Mouse (Mus musculus) neural tube, embryonic 13.5 days (tissue): ENCODE data around the gene Tspoap1. TPM values are rescaled to one million over a fixed set of nuclear protein-coding genes. Genes with fewer than 3 reads are reported as not detected.

Source experiments
- ATAC-seq: fragments of 200-750 bp; cut with Nextera tagmentation; 2 replicates; pipeline ENCODE4 v1.8.0; 2017; ENCODE audit warnings: low read depth, mild to moderate bottlenecking, moderate TSS enrichment, moderate library complexity
- H3K27ac ChIP-seq: fragments of 300-500 bp; sonication (generic); replicated peaks from 2 replicates; pipeline ENCODE4 v1.5.1; 2015; ENCODE audit warnings: moderate library complexity, mild to moderate bottlenecking, inconsistent platforms
- H3K27me3 ChIP-seq: fragments of 300-500 bp; sonication (generic); 2 replicates; pipeline ENCODE4 v1.6.1; 2015; ENCODE audit warnings: mild to moderate bottlenecking, inconsistent platforms
- H3K36me3 ChIP-seq: fragments of 300-500 bp; sonication (generic); 2 replicates; pipeline ENCODE4 v1.6.1; 2015; ENCODE audit warnings: mild to moderate bottlenecking, inconsistent platforms
- H3K4me1 ChIP-seq: fragments of 300-500 bp; sonication (generic); replicated peaks from 2 replicates; pipeline ENCODE4 v1.6.1; 2015; ENCODE audit warnings: inconsistent platforms
- H3K4me2 ChIP-seq: fragments of 300-500 bp; sonication (generic); 2 replicates; pipeline ENCODE4 v1.6.1; 2015; ENCODE audit warnings: inconsistent platforms, mild to moderate bottlenecking, moderate library complexity
- H3K4me3 ChIP-seq: fragments of 300-500 bp; sonication (generic); 2 replicates; pipeline ENCODE4 v1.5.1; 2015; ENCODE audit warnings: mild to moderate bottlenecking, inconsistent platforms
- H3K9ac ChIP-seq: fragments of 300-500 bp; sonication (generic); 2 replicates; pipeline ENCODE4 v1.6.1; 2015; ENCODE audit warnings: moderate library complexity, mild to moderate bottlenecking, inconsistent platforms
- H3K9me3 ChIP-seq: fragments of 300-500 bp; sonication (generic); 2 replicates; pipeline ENCODE4 v1.6.1; 2016; ENCODE audit warnings: inconsistent platforms
- WGBS: fragments of 180-500 bp; shearing (Covaris S2); methylation state at CpG from one replicate; pipeline ENCODE4 v1.1.7; 2015; 5-methylcytosine and 5-hydroxymethylcytosine counted together
- polyA plus RNA-seq: library from polyadenylated mRNA; unstranded; fragments of >200 nt; fragmentation: Nextera tagmentation; extraction: Ambion mirVana; gene quantifications from 2 replicates; pipeline ENCODE4 v1.2.1, GENCODE M21; 2015

The Tspoap1 gene
- polyA plus RNA-seq, 1 experiment from 2014 or later, result 27.0 TPM

GRCm38 (mm10) chr11:87755360-87756017 is 4.9 kb upstream of the Tspoap1 start:
- H3K4me1 ChIP-seq, result peaks cover 9% of the 10 kb centered on the region
- H3K9me3 ChIP-seq, result no peaks in the 10 kb centered on the region
- H3K4me3 ChIP-seq, result no peak overlapping the region
- H3K27me3 ChIP-seq, result no peaks in the 10 kb centered on the region; the same call in 1 of the 2 replicates
- no peak overlapping the region for H3K27ac ChIP-seq
- ATAC-seq, result no peak
- 75% methylated on average over 17 of the region's 17 CpGs for whole genome bisulfite sequencing
- H3K9ac ChIP-seq, result no peak overlapping the region
- no peaks in the 10 kb centered on the region for H3K36me3 ChIP-seq
- H3K4me2 ChIP-seq, result no peak overlapping the region

- no peak overlapping the region for H3K9ac ChIP-seq
- H3K36me3 ChIP-seq, result no peaks in the 10 kb centered on the region
- H3K9me3 ChIP-seq, result no peaks in the 10 kb centered on the region
- peaks cover 17% of the 10 kb centered on the region for H3K4me1 ChIP-seq
- no peak for ATAC-seq
- no peak overlapping the region for H3K27ac ChIP-seq
- peaks cover 2% of the 10 kb centered on the region for H3K27me3 ChIP-seq
- H3K4me2 ChIP-seq, result no peak overlapping the region
- WGBS, result 88% methylated on average over 15 of the region's 15 CpGs
- no peak overlapping the region for H3K4me3 ChIP-seq
Measured at GRCm38 (mm10) chr11:87756251-87756820, 4.0 kb upstream of the Tspoap1 start.

- ATAC-seq, result no peak
- no peak overlapping the region for H3K9ac ChIP-seq
- no peaks in the 10 kb centered on the region for H3K36me3 ChIP-seq
- 88% methylated on average over 25 of the region's 25 CpGs for WGBS
- H3K9me3 ChIP-seq, result no peaks in the 10 kb centered on the region
- H3K27me3 ChIP-seq, result peaks cover 12% of the 10 kb centered on the region
- no peak overlapping the region for H3K27ac ChIP-seq
- no peak overlapping the region for H3K4me3 ChIP-seq
- peaks cover 26% of the 10 kb centered on the region for H3K4me1 ChIP-seq
- H3K4me2 ChIP-seq, result no peak overlapping the region
Measured at GRCm38 (mm10) chr11:87757001-87757954, 3.1 kb upstream of the Tspoap1 start.

- WGBS, result 82% methylated on average over 7 of the region's 7 CpGs
- Histone ChIP-seq H3K4me3 (no peak overlapping the region), H3K36me3 (no peaks in the 10 kb centered on the region), H3K27ac (no peak overlapping the region), H3K9ac (no peak overlapping the region), H3K27me3 (peaks cover 22% of the 10 kb centered on the region), H3K4me2 (no peak overlapping the region), H3K9me3 (no peaks in the 10 kb centered on the region), H3K4me1 (peaks cover 37% of the 10 kb centered on the region)
- ATAC-seq, result no peak
Measured at GRCm38 (mm10) chr11:87758161-87758911, 2.0 kb upstream of the Tspoap1 start.

- Histone ChIP-seq H3K27ac (no peak overlapping the region), H3K4me3 (no peak overlapping the region), H3K36me3 (no peaks in the 10 kb centered on the region), H3K27me3 (peaks cover 26% of the 10 kb centered on the region), H3K9me3 (no peaks in the 10 kb centered on the region), H3K4me1 (peaks cover 44% of the 10 kb centered on the region), H3K9ac (no peak overlapping the region), H3K4me2 (no peak overlapping the region)
- WGBS, result 71% methylated on average over 4 of the region's 4 CpGs
- ATAC-seq, result no peak
Measured at GRCm38 (mm10) chr11:87758957-87759608, 1.3 kb upstream of the Tspoap1 start.

GRCm38 (mm10) chr11:87759609-87760005 is 734 bp upstream of the Tspoap1 start:
- no peak for ATAC-seq
- Histone ChIP-seq H3K9me3 (no peaks in the 10 kb centered on the region), H3K27ac (peak overlapping the region; percentile 88), H3K9ac (peak overlapping the region; percentile 85; the same call in 1 of the 2 replicates), H3K4me2 (peak overlapping the region; percentile 96), H3K4me3 (no peak overlapping the region), H3K4me1 (peaks cover 49% of the 10 kb centered on the region), H3K27me3 (peaks cover 28% of the 10 kb centered on the region), H3K36me3 (no peaks in the 10 kb centered on the region)
- 12% methylated on average over 3 of the region's 3 CpGs for WGBS

- Histone ChIP-seq H3K4me1 (peaks cover 59% of the 10 kb centered on the region), H3K4me3 (peak overlapping the region; percentile 68), H3K36me3 (0 out of 2 replicates have a peak, but pooled peaks cover under 1% of the 10 kb centered on the region), H3K27ac (no peak overlapping the region; the same call in 1 of the 2 replicates), H3K27me3 (peaks cover 45% of the 10 kb centered on the region), H3K9me3 (no peaks in the 10 kb centered on the region), H3K9ac (peak overlapping the region; percentile 85), H3K4me2 (peak overlapping the region; percentile 96)
- WGBS, result 60% methylated on average over 11 of the region's 11 CpGs
- no peak for ATAC-seq
Measured at GRCm38 (mm10) chr11:87761181-87761721, 910 bp downstream of the Tspoap1 start.

GRCm38 (mm10) chr11:87761806-87762701 is 1.7 kb downstream of the Tspoap1 start:
- Histone ChIP-seq H3K9me3 (no peaks in the 10 kb centered on the region), H3K27me3 (peaks cover 53% of the 10 kb centered on the region), H3K36me3 (0 out of 2 replicates have a peak, but pooled peaks cover 7% of the 10 kb centered on the region), H3K4me1 (peaks cover 59% of the 10 kb centered on the region), H3K4me3 (peak overlapping the region; percentile 68), H3K27ac (peak overlapping the region; percentile 84; the same call in 1 of the 2 replicates), H3K9ac (peak overlapping the region; percentile 85), H3K4me2 (peak overlapping the region; percentile 96)
- WGBS, result 75% methylated on average over 14 of the region's 14 CpGs
- ATAC-seq, result no peak

GRCm38 (mm10) chr11:87762702-87763385 is 2.5 kb downstream of the Tspoap1 start:
- Histone ChIP-seq H3K9ac (peak overlapping the region; percentile 85), H3K9me3 (no peaks in the 10 kb centered on the region), H3K4me3 (peak overlapping the region; percentile 68), H3K27me3 (peaks cover 61% of the 10 kb centered on the region), H3K36me3 (0 out of 2 replicates have a peak, but pooled peaks cover 7% of the 10 kb centered on the region), H3K4me2 (peak overlapping the region; percentile 96), H3K27ac (peak overlapping the region; percentile 84), H3K4me1 (peaks cover 59% of the 10 kb centered on the region)
- WGBS, result 42% methylated on average over 12 of the region's 12 CpGs
- ATAC-seq, result no peak
